Mouse (Mus musculus) left cerebral cortex, postnatal 36 days (tissue): ENCODE results near the gene Il11ra1. TPM values are rescaled to one million over a fixed set of nuclear protein-coding genes. Genes with fewer than 3 reads are reported as not detected.
"Not testable (repeated sequence)": the region's sequence is repeated elsewhere in the genome, so short reads cannot be mapped to it uniquely, and the experiment has no call there.

Experiments
- DNase-seq, 2 experiments: peaks; one replicate each; pipeline ENCODE4 v3.0.0; 2021 to 2022; ENCODE audit warnings: low spot score in 2 of 2, mixed read lengths in 1 of 2
- intact Hi-C: fragments of 180-260 bp; cut with DNase I; formaldehyde crosslinking; loops from one replicate; pipeline ENCODE4 v1.15.1; 2025
- total RNA-seq, 2 experiments: library from RNA; stranded (reverse); gene quantifications; 2 replicates each; pipeline ENCODE4 v1.2.3; 2021

Il11ra1 gene
- 10 to 100 TPM; 35.6 to 39.2 TPM for total RNA-seq

DNA sequence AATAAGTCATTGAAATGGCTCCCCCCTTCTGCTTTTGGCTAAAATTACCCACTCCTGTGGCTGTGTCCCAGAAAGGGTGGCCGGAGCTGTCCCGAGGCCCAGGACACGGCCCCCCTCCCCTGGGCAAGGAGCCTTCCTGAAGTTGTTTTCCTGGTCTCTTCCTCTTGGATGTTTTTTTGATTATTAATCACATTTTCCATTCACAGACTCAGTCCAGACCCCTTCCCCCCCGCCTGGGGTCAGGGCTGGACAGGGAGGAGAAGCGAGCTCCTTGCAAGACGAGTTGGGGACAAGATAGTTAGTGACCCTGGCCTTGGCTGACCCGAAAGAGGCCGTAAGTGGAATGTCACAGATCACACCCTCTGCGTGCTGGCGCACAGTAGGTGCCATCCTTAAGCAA is at the start of gene Il11ra1:
Gene Il11ra1 (plus strand): TSS at position 207 of the 400 bp plus-strand sequence.
- not testable (repeated sequence) for DNase-seq

DNA sequence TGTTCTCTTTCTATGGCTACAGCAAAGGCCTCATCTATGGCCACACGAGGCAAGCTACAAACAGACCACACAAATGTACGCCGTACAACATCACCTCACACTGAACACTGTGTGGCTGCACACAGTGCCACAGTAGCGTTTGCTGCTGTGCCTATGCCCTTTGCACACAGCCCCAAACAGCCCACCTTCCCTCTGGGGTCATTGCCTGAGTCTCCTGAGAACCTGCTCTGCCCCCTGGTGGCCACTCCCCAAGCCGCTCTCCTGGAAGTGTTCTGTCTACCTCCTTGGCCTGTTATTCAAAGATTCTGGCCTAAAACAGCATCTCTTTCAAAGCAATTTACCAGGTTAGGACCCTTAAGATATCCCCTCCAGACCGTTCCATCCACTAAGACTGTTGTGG is 46.5 kb upstream of the Il11ra1 start:
- intact Hi-C loops, result loop anchor here (5.0 kb wide), 3 partner anchors 36 to 101 kb away; no protein-coding TSS in a partner anchor
- DNase-seq, result peak; percentile 57 to 72

More for the DNA sequence above, at the start of gene Il11ra1:
- intact Hi-C loops, result not testable (repeated sequence)

DNA sequence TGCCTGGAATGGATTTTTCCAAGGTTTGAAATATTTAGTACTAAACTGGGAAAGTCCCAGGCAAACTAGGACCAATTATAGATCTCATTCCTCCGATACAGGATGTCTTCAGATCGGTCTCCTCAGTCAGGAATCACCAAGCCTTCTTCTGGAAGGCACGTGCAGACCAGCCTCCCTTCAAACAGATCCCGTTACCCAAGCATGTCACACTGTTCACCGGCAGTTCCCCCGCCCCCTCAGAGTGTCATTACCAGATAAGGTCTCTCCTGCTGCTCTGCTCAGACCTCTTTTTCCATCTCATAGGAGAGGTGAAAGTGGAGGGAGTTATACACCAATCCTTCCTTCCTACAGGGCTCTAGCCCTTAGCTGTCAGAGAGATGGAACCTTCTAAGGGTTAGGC is 46.1 kb upstream of the Il11ra1 start:
- intact Hi-C loops, result loop anchor here (5.0 kb wide), 3 partner anchors 36 to 101 kb away; no protein-coding TSS in a partner anchor
- DNase-seq, result no peak

DNA sequence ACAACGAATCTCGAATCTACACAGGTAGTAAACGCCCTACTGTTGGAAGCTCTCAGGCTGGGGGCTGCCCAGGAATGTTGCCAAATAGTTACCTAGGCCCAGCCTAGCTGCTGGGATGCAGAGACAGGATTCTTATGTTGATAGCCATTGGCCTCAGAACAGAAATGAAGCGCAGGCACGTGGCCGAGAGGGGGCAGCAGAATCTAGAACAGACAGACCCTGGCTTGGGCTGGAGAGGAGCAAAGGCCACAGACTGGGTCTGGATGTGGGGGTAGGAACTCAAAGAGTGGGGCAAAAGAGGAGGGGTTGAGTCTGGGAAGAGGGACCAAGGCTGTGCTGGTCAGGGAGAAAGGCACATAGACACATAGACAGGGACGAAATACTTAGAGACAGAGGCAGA is 45.6 kb upstream of the Il11ra1 start:
- peak; percentile 30 to 39 for DNase-seq
- intact Hi-C loops, result loop anchor here (5.0 kb wide), 3 partner anchors 37 to 102 kb away; no protein-coding TSS in a partner anchor

DNA sequence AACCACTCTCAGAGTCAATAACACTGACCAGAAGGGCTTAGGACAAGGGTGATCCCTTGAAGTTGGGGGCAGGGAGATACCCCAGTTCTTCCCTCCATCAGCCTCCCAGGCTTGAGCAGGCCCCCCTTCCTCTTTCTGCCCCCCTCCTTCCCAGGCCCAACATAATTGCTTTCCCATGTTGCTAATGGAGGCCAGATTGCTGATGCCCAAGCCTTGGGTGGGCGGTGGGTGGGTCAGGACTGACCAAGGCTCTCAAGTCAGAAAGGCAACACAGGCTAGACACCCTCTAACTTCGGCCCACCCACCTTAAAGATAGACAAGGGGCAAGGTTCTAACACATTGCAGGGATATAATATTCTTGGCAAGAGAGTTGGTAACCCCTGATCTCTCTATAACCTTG is 44.3 kb upstream of the Il11ra1 start:
- no peak for DNase-seq
- intact Hi-C loops, result no loop called here

DNA sequence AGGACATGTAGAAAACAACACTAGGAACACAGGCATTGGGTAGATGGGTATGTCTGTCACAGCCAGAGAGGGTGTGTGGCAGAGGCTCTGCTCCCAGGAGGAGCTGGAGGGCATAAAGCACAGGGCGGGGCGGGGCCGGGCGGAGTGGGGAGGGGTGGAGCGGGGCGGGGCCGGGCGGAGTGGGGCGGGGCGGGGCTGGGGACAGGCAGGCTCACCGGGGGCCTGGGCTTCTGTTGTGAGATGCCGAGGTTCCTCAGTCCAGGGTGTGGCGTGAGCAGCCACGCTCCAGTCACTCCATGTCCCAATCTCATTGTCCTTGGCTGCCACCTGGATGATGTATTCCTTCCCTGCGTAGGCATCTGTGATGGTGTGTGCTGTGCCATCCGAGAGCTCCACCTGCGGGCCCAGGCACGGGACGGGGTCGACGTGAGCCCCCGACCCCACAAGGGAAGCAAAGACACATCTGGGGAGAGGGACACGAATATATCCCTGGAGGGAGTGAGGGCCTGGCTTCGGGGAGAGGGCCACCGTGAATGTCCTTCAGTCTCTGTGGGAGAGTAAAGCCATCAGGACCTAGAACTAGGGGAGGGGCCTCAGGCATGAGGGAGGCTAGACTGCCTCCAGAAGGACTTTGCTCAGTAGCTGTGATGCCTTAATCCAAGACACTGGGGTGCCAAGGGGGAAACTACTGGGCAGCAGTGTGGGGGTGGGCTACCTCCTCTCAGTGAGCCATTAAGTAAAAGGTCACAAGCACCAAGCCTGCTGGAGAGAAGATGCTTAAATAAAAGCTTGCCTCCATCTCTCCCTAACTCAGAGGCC is 41.0 kb upstream of the Il11ra1 start:
- intact Hi-C loops, result no loop called here
- no peak for DNase-seq

DNA sequence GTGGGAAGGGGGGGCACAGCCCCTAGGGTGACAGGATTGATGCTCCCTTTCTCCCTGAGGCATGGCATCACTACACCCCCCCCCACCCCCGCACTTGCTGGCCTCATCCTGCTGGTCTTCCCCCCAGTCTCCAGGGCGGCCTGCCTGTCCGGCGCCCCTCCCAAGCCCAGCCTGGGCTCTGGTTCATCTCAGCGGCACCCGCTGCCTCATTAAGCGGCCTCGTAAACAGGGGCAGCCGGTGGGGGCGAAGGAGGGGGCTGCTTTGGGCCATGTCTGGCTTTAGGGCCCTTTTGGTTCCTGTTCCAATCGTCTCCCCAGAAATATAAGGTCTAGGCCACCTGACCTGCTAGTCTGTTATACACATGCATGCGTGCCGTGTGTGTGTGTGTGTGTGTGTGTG is 40.2 kb upstream of the Il11ra1 start:
- intact Hi-C loops, result no loop called here
- DNase-seq, result no peak

DNA sequence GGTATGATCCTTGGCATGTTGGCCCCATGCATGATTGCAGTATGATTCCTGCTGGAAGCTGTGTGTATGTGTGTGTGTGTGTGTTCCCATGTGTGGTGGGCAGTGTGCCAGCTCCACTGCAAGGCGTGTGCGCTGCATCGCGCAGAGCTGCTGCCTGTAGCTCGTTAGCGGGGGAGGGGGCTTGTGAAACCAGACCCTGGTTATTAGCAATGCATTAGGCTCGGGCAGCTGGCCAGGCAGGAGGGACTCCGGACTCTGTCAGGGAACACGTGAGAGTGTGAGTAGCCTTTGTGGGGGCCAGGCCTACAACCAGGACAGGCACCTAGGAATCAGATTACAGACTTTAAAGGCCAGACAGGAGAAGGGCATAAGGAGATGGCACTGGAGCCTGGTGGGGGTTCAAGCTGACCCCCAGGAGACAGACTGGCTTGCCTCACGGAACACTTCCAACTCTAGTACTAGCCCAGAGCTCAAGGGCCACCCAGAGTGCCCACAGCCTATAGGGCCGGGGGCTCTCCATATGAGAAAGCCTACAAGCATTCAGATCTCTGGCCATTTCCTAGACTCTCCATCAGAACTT is 38.8 kb upstream of the Il11ra1 start:
- intact Hi-C loops, result no loop called here
- peak in 1 of 2 experiments; percentile 2 for DNase-seq

DNA sequence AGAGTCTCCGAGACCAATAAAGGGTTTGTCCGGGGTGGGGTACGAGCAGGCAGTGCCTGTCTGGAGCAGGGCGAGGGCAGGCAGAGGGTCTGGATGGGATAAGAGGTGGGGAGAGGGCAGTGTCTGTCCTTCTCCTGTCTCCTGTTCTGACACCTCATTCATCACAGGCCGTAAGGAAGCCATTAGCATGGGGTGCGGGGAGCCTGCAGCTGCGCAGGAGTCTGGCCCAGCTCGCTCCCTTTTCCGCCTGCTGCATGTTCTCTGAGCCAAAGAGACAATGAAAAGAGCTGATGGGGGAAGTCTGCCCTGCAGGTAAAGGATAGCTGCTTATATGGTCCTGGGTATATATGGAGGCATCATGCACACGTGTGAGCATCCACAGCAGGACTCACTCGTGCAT is 37.1 kb upstream of the Il11ra1 start:
- peak in 1 of 2 experiments; percentile 2 for DNase-seq
- intact Hi-C loops, result no loop called here

DNA sequence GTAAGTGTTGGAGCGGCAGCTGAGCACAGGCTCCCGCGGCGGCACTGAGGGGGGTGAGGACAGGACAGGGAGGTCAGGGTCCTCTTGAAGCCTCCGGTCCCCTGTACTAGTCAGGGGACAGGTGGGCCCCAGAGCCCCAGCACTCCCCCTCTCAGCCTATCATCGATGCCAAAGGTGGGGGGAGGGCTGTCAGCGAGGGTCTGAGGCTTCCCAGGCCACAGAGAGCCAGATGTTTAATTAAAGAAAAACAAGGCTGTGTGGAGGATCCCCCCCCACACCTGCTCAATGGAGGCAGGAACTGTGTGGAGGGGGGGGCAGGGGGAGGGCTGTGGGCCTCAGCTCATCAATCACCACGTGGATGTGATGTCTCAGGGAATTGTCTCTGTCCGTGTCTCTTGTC is 36.2 kb upstream of the Il11ra1 start:
- DNase-seq, result no peak
- intact Hi-C loops, result no loop called here

DNA sequence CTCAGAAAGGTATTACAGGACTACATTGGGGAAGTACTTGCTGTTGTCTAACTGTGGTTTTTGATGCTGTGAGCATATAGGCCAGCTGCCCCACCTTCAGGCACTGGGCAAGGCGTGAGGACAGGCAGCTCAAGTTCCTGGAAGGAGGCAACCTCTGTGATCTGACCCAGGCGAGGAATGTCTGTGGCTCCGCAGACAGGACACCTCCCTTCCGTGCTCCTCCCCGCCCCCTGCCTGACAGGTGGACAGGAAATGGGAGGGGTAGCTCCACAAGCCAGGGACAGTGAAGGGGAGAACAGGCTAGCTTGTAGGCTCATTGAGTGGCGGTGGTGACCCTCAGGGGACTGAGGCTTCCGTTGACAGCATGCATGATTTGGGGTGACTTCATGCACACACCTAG is 35.3 kb upstream of the Il11ra1 start:
- intact Hi-C loops, result no loop called here
- DNase-seq, result no peak

DNA sequence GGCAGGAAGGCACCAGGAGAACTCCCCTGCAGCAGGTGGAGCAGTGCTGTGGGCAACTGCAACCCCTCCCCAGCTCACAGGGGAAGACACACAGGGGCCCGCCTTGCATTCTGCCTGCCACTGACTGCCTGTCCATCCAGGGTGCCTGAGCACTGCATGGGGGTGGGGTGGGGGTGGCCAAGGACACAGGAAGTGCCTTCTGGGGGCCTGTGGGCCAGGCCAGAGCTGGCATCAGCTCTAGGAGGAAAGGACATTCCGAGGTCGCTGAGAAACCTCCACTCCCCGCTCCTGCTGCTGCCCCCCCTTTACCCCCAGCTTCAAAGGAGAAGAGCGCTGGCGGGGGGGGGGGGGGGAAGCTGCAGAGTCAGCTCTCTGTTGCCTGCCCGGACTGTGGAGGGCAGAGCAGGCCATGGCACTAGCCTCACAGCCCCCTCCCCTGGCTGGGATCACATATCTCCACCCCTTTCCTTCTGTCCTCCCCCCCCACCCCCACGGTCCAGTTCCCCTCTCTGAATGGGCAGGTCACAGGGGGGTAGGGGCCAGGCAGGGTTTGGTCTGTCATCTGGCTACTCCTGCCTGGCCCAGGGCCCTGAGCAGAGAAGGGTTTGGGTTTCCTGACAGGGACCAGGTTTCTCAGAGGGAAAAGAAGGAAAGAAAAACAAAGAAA is 34.6 kb upstream of the Il11ra1 start:
- no peak for DNase-seq
- intact Hi-C loops, result no loop called here

DNA sequence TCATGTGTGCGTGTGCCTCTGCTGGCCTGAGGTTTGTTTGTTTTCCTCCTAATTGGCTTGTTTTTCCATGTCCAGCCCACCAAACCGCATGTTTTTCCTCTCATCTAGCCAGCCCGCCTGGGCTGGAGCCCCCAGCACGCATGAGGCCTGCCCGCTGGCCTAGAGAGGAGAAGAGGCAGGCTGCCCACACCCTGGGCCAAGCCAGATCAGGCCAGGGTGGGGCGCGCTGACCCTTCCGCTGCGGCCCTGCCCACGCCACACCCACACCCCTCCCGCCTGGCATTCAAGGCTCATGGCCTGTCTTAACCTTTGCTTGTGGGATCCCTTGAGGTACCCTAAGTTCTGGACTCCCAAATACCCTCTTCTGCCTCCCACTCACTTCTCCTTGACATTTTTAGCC is 33.1 kb upstream of the Il11ra1 start:
- no peak for DNase-seq
- intact Hi-C loops, result no loop called here

DNA sequence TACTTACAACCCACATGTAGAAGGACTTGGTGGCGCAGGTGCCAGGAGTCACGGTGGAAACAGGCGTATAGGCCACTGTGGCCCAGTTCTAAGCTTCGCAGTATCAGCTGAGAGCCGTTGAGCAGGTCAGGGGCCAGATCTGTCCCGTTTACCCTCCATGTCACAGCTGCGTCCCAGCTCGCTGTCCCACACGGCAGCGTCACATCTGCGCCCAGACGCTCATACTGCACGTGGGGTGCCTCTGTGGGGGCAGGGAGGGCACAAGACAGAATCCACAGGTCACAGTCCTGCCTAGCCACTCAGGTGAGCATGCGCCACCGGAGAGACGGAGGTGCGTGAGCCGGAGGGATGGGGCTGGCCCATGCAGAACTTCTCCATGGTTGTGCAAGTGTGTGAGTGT is 29.0 kb upstream of the Il11ra1 start:
- DNase-seq, result no peak
- intact Hi-C loops, result no loop called here

DNA sequence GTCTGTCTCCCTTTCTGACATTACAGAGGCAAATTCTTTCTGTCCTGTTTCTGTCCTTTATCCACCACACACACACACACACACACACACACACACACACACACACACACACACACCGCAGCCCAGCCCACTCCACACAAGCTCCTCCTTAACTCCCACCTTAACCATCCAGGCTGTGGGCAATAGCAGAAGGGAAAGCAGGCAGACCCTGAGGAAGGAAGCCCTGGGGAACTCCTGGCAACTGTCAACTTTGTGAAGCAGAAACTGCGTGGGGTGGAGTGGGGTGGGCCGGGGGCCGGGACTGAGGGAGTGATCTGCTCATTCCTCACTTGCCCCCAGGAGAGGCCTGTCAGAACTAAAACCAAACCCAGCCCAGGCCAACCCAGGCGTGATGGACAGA is 28.3 kb upstream of the Il11ra1 start:
- intact Hi-C loops, result no loop called here

DNA sequence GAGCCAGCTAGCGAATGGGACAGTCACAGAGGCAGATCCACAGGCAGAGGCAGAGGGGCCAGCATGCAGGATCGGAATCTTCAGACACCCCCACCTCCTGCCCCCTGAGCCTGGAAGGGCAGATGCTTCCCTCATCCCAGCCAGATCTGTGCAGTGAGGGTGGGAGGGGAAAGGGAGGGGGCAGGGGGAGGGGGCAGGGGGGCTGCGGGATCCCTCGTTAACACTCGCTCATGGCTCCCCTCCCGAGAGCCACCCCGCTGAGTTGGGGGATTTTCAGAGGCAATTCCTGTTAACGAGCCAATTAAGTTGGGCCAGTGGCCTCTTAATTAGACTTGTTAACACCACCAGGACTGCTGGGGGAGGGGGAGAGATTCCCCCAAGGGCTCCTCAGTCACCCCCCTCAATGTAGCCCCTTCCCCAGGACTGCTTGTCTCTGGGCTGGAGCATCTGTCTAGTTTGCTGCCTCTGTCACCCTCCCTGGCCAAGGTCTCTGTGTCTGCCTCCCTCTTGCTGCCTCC is 27.8 kb upstream of the Il11ra1 start:
- intact Hi-C loops, result no loop called here
- no peak for DNase-seq

More for the DNA sequence above, 28.3 kb upstream of the Il11ra1 start:
- DNase-seq, result no peak

DNA sequence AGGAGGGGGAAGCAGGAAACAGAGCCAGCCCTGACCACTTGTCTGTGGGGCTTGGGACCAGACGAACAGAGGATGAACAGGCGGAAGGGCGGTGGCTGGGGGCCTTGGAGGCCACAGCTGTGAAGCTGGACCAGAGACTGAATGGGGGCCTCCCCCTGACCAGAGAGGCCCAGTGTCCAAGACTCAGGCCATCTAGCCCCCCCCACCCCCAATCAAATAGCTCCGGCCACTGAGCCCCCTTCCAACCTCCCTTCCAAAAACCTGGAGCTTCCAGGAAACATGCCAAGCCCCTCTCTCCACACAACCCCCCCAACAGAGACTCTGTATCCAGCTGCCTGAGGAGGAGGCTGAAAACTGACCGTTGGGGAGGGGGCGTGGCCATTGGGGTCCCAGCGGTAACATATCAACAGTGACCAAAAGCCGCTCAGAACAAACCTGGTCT is 27.2 kb upstream of the Il11ra1 start:
- intact Hi-C loops, result no loop called here
- no peak for DNase-seq

DNA sequence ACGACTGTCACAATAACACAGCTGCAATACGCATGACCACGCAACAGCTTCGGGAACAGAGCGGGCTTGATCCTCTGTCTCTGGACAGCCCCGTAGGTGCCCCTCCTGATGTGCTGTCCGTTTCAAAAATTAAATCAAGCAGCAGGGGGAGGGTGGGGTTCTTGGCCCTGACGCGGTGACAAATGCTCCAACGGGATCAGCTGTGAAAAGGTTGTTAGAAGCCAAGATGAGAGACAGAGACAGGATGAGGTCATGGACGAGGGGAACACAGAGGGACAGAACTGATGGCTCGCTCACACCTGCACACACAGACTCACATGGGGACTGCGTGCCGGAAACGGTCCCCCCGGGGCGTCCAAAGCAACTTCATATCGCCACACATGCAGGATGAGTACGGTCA is 26.6 kb upstream of the Il11ra1 start:
- DNase-seq, result no peak
- intact Hi-C loops, result no loop called here

DNA sequence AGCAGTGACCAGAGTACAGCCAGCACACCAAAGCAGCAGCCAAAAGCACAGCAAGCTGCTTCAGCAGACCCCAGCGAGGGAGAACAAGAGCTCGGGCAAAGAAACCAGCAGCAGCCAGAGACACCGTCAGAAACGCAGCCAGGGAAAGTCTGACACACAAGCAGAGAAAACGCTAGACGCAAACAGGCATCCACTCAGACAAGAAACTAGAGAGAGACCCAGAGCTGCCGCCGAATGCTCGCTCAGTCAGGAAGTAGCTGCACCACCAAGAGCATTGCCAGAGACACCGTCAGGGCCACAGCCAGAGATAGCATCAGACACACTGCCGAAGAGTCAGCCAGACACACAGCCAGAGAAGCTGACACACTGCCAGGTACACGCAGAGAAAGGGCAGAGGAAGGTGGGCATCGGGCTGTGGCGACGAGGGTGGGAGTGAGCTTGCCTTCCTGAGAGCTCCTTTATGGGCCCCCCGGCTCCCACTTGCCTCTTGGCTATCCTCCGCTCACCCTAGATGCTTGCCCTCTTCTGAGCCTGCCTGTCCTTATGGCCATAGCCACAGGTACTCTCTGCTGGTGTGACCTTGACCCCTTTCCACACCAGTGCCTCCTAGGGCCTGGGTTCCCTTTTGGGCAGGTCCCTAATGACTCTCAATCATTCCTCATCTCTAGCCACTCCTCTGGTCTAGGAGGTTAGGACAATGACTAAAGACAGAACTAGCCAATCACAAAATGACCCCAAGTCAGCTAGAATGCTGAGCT is 23.4 kb upstream of the Il11ra1 start:
- DNase-seq, result no peak

More for the DNA sequence above, 23.4 kb upstream of the Il11ra1 start:
- intact Hi-C loops, result no loop called here
